8 mouse cellular contexts compared by ENCODE assay signal in genomic region chr10:80621690-80621939, GRCm38 (mm10). TPM values are rescaled to one million over a fixed set of nuclear protein-coding genes. Genes with fewer than 3 reads are reported as not detected.
A peak's percentile ranks its signal among the peaks of the same experiment; 100 is the strongest.
DNase-seq lines count a peak whose midpoint lies in the region; ATAC-seq and TF ChIP-seq lines count a peak whose summit lies in the region.

No protein-coding gene starts in this region.

- peak overlapping the region; percentile 46 for H3K4me3 ChIP-seq in kidney, postnatal 0 days (replicated peaks; ENCODE audit: low read depth, low read length)
- peak overlapping the region; percentile 90 for H3K4me3 ChIP-seq in embryonic facial prominence, embryonic 11.5 days (ENCODE audit: low read depth, low read length)
- H3K4me3 ChIP-seq in intestine, embryonic 14.5 days (ENCODE audit: low read depth, low read length), result peak overlapping the region; percentile 82
- H3K4me3 ChIP-seq in myocyte, result peak overlapping the region; percentile 80

- no peaks in the 10 kb centered on the region for H3K27me3 ChIP-seq in kidney, postnatal 0 days (ENCODE audit: insufficient read depth, low read length)
- H3K27me3 ChIP-seq in embryonic facial prominence, embryonic 11.5 days (ENCODE audit: control insufficient read depth, insufficient read depth, low read length), result no peaks in the 10 kb centered on the region
- no peaks in the 10 kb centered on the region for H3K27me3 ChIP-seq in intestine, embryonic 14.5 days (replicated peaks; ENCODE audit: control insufficient read depth, insufficient read depth, low read length)
- H3K27me3 ChIP-seq in myocyte (ENCODE audit: control insufficient read depth, insufficient read depth, insufficient read length), result no peaks in the 10 kb centered on the region

- TF ChIP-seq CTCF in kidney, postnatal 0 days (IDR thresholded peaks at IDR 0.05; ENCODE audit: low read depth), result no peak

- peak overlapping the region; percentile 38; the same call in 1 of the 2 replicates for H3K9ac ChIP-seq in kidney, postnatal 0 days (ENCODE audit: low read depth, low read length)
- H3K9ac ChIP-seq in embryonic facial prominence, embryonic 11.5 days (replicated peaks; ENCODE audit: low read length), result peak overlapping the region; percentile 25
- H3K9ac ChIP-seq in intestine, embryonic 14.5 days (ENCODE audit: low read length), result peak overlapping the region; percentile 52

- no peak for DNase-seq in kidney, postnatal 0 days (ENCODE audit: low spot score)
- no peak for DNase-seq in kidney, adult 8-10 months
- no peak for DNase-seq in embryonic facial prominence, embryonic 11.5 days (ENCODE audit: low spot score)
- no peak for DNase-seq in intestine, embryonic 14.5 days (ENCODE audit: low spot score)
- no peak for DNase-seq in spleen, adult 12 weeks (ENCODE audit: low spot score)
- DNase-seq in cerebellum, adult 11-12 months, result no peak
- DNase-seq in left cerebral cortex, adult 18-20 months (ENCODE audit: low spot score in 2 of 2), result no peak

- peak overlapping the region; percentile 92 for H3K27ac ChIP-seq in kidney, postnatal 0 days
- H3K27ac ChIP-seq in embryonic facial prominence, embryonic 11.5 days (replicated peaks; ENCODE audit: low read depth, low read length), result 0 out of 2 replicates have a peak overlapping the region, but pooled peaks have one; percentile 8
- peak overlapping the region; percentile 95 for H3K27ac ChIP-seq in intestine, embryonic 14.5 days (ENCODE audit: low read depth)

- TF ChIP-seq POLR2A in myocyte (IDR thresholded peaks at IDR 0.05; ENCODE audit: insufficient read length, low read depth), result no peak

- H3K36me3 ChIP-seq in kidney, postnatal 0 days (ENCODE audit: insufficient read depth, low read length), result peaks cover 3% of the 10 kb centered on the region; the same call in 1 of the 2 replicates
- no peaks in the 10 kb centered on the region for H3K36me3 ChIP-seq in embryonic facial prominence, embryonic 11.5 days (replicated peaks; ENCODE audit: control insufficient read depth, insufficient read depth, low read depth, low read length)
- H3K36me3 ChIP-seq in intestine, embryonic 14.5 days (ENCODE audit: control insufficient read depth, insufficient read depth, low read length), result 0 out of 2 replicates have a peak, but pooled peaks cover under 1% of the 10 kb centered on the region
- no peaks in the 10 kb centered on the region for H3K36me3 ChIP-seq in myocyte (ENCODE audit: control insufficient read depth, insufficient read depth)

- H3ac ChIP-seq in myocyte (ENCODE audit: control insufficient read depth, insufficient read length), result no peak overlapping the region

- peaks cover 39% of the 10 kb centered on the region for H3K79me2 ChIP-seq in myocyte (ENCODE audit: control insufficient read depth, insufficient read depth)

- H3K9me3 ChIP-seq in kidney, postnatal 0 days (replicated peaks; ENCODE audit: low read length), result no peaks in the 10 kb centered on the region
- H3K9me3 ChIP-seq in embryonic facial prominence, embryonic 11.5 days (replicated peaks; ENCODE audit: control insufficient read depth, low read length), result no peaks in the 10 kb centered on the region
- H3K9me3 ChIP-seq in intestine, embryonic 14.5 days (ENCODE audit: control insufficient read depth, low read length), result no peaks in the 10 kb centered on the region

- no peak for ATAC-seq in kidney, postnatal 0 days (replicated peaks; ENCODE audit: low FRiP score, low read depth)
- no peak for ATAC-seq in embryonic facial prominence, embryonic 11.5 days (replicated peaks; ENCODE audit: insufficient number of reproducible peaks, low FRiP score, low TSS enrichment, low read depth)
- ATAC-seq in intestine, embryonic 14.5 days (replicated peaks; ENCODE audit: low FRiP score, low TSS enrichment, low read depth), result no peak

- H3K4me1 ChIP-seq in kidney, postnatal 0 days (replicated peaks; ENCODE audit: insufficient read depth, low read length), result peaks cover 22% of the 10 kb centered on the region
- peaks cover 4% of the 10 kb centered on the region; the same call in 1 of the 2 replicates for H3K4me1 ChIP-seq in embryonic facial prominence, embryonic 11.5 days (ENCODE audit: control insufficient read depth, insufficient read depth, low read length)
- H3K4me1 ChIP-seq in intestine, embryonic 14.5 days (replicated peaks; ENCODE audit: control insufficient read depth, insufficient read depth, low read length), result peaks cover 15% of the 10 kb centered on the region

- WGBS in kidney, postnatal 0 days, result under 1% methylated on average over 9 of the region's 9 CpGs
- 5% methylated on average over 9 of the region's 9 CpGs for WGBS in embryonic facial prominence, embryonic 11.5 days
- WGBS in intestine, embryonic 14.5 days, result under 1% methylated on average over 9 of the region's 9 CpGs

- peak overlapping the region; percentile 67 for H3K4me2 ChIP-seq in kidney, postnatal 0 days (ENCODE audit: low read length)
- H3K4me2 ChIP-seq in embryonic facial prominence, embryonic 11.5 days (ENCODE audit: low read depth, low read length), result peak overlapping the region; percentile 60
- peak overlapping the region; percentile 86 for H3K4me2 ChIP-seq in intestine, embryonic 14.5 days (ENCODE audit: low read length)
- H3K4me2 ChIP-seq in myocyte (ENCODE audit: low read depth), result peak overlapping the region; percentile 99

TF ChIP-seq in myocyte, 11 proteins besides CTCF, POLR2A, EP300 and RAD21:
- no peak for TF ChIP-seq REST (IDR thresholded peaks at IDR 0.05; ENCODE audit: insufficient read depth, insufficient read length)
- no peak for TF ChIP-seq SRF (IDR thresholded peaks at IDR 0.05; ENCODE audit: control insufficient read depth, insufficient read length, low read depth)
- TF ChIP-seq E2F4 (IDR thresholded peaks at IDR 0.05; ENCODE audit: insufficient read depth), result no peak
- no peak for TF ChIP-seq MAX (IDR thresholded peaks at IDR 0.05; ENCODE audit: low read depth)
TF ChIP-seq in myocyte: peak in this region for 0.

RNA-seq across cellular contexts. Expression of gene Csnk1g2, which starts 1.0 kb away (rescaled TPM):
- polyA plus RNA-seq in kidney, postnatal 0 days (2015; fragmentation: Nextera tagmentation; extraction: Ambion mirVana), result 137 and 139 TPM in 2 replicates
- 93.4 and 97.9 TPM in 2 replicates for polyA plus RNA-seq in embryonic facial prominence, embryonic 11.5 days (2014; fragmentation: Nextera tagmentation; extraction: Ambion mirVana)
- polyA plus RNA-seq in intestine, embryonic 14.5 days (2014; fragmentation: Nextera tagmentation; extraction: Ambion mirVana), result 66.5 and 116 TPM in 2 replicates
- polyA plus RNA-seq in myocyte (2012; fragmentation: generic; extraction: Trizol), result 178 TPM
- 100 to 1,000 TPM; 253 to 267 TPM for total RNA-seq in left cerebral cortex, adult 18-20 months (2021)

RNA-seq across cellular contexts. Expression of gene Gm49322, which starts 15.8 kb away (rescaled TPM):
- polyA plus RNA-seq in kidney, postnatal 0 days (2015; fragmentation: Nextera tagmentation; extraction: Ambion mirVana), result 1.4 TPM in 2 replicates
- 1.4 and 1.5 TPM in 2 replicates for polyA plus RNA-seq in embryonic facial prominence, embryonic 11.5 days (2014; fragmentation: Nextera tagmentation; extraction: Ambion mirVana)
- 3.0 and 3.1 TPM in 2 replicates for polyA plus RNA-seq in intestine, embryonic 14.5 days (2014; fragmentation: Nextera tagmentation; extraction: Ambion mirVana)
- polyA plus RNA-seq in myocyte (2012; fragmentation: generic; extraction: Trizol), result 1.0 TPM
- total RNA-seq in left cerebral cortex, adult 18-20 months (2021), result 1 to 10 TPM; 3.5 to 3.7 TPM

RNA-seq across cellular contexts. Expression of gene Adat3, which starts 18.9 kb away (rescaled TPM):
- 5.0 and 6.1 TPM in 2 replicates for polyA plus RNA-seq in kidney, postnatal 0 days (2015; fragmentation: Nextera tagmentation; extraction: Ambion mirVana)
- 5.7 and 5.8 TPM in 2 replicates for polyA plus RNA-seq in embryonic facial prominence, embryonic 11.5 days (2014; fragmentation: Nextera tagmentation; extraction: Ambion mirVana)
- polyA plus RNA-seq in intestine, embryonic 14.5 days (2014; fragmentation: Nextera tagmentation; extraction: Ambion mirVana), result 9.2 and 10.1 TPM in 2 replicates
- polyA plus RNA-seq in myocyte (2012; fragmentation: generic; extraction: Trizol), result 5.7 TPM
- 1 to 10 TPM; 2.3 to 6.4 TPM for total RNA-seq in left cerebral cortex, adult 18-20 months (2021)

RNA-seq across cellular contexts. Expression of gene Scamp4, which starts 18.9 kb away (rescaled TPM):
- 80.7 and 87.2 TPM in 2 replicates for polyA plus RNA-seq in kidney, postnatal 0 days (2015; fragmentation: Nextera tagmentation; extraction: Ambion mirVana)
- polyA plus RNA-seq in embryonic facial prominence, embryonic 11.5 days (2014; fragmentation: Nextera tagmentation; extraction: Ambion mirVana), result 62.4 and 64.9 TPM in 2 replicates
- 108 and 111 TPM in 2 replicates for polyA plus RNA-seq in intestine, embryonic 14.5 days (2014; fragmentation: Nextera tagmentation; extraction: Ambion mirVana)
- polyA plus RNA-seq in myocyte (2012; fragmentation: generic; extraction: Trizol), result 141 TPM
- total RNA-seq in left cerebral cortex, adult 18-20 months (2021), result 10 to 100 TPM; 49.1 to 50.5 TPM

RNA-seq across cellular contexts. Expression of gene Abhd17a, which starts 31.5 kb away (rescaled TPM):
- polyA plus RNA-seq in kidney, postnatal 0 days (2015; fragmentation: Nextera tagmentation; extraction: Ambion mirVana), result 104 and 121 TPM in 2 replicates
- polyA plus RNA-seq in embryonic facial prominence, embryonic 11.5 days (2014; fragmentation: Nextera tagmentation; extraction: Ambion mirVana), result 94.8 and 111 TPM in 2 replicates
- 99.4 and 114 TPM in 2 replicates for polyA plus RNA-seq in intestine, embryonic 14.5 days (2014; fragmentation: Nextera tagmentation; extraction: Ambion mirVana)
- polyA plus RNA-seq in myocyte (2012; fragmentation: generic; extraction: Trizol), result 111 TPM
- 100 to 1,000 TPM; 179 to 185 TPM for total RNA-seq in left cerebral cortex, adult 18-20 months (2021)

Comparison
In these comparisons a context has a peak if more than half of its experiments do, and no peak if none do; other contexts are left out.
1. H3K27ac ChIP-seq: peak in every context shown above with its lines; median percentile 95 in intestine, embryonic 14.5 days; 92 in kidney, postnatal 0 days; 8 in embryonic facial prominence, embryonic 11.5 days.